Mouse (Mus musculus) liver, embryonic 14.5 days (tissue): ENCODE measurements around the gene Fzr1. TPM values are rescaled to one million over a fixed set of nuclear protein-coding genes. Genes with fewer than 3 reads are reported as not detected.

Experiments
- ATAC-seq: fragments of 200-750 bp; cut with Nextera tagmentation; 2 replicates; pipeline ENCODE4 v1.8.0; 2017; ENCODE audit warnings: moderate number of reproducible peaks, mild to moderate bottlenecking, moderate library complexity; ENCODE audit not compliant: insufficient read depth
- DNase-seq, 3 experiments: peaks; one replicate each; pipeline ENCODE4 v3.0.0-alpha.2; 2012 to 2013; ENCODE audit warnings: low read depth in 3 of 3, low spot score in 3 of 3
- H3K27ac ChIP-seq: fragments of 300-500 bp; sonication (generic); 2 replicates; pipeline ENCODE4 v1.5.1; 2014; ENCODE audit warnings: moderate library complexity, mild to moderate bottlenecking, control low read depth, inconsistent platforms
- H3K27me3 ChIP-seq: fragments of 300-500 bp; sonication (generic); 2 replicates; pipeline ENCODE4 v1.6.1; 2014; ENCODE audit warnings: mild to moderate bottlenecking, low read length, moderate library complexity; ENCODE audit not compliant: control insufficient read depth, insufficient read depth
- H3K36me3 ChIP-seq: fragments of 300-500 bp; sonication (generic); replicated peaks from 2 replicates; pipeline ENCODE4 v1.6.1; 2014; ENCODE audit warnings: low read depth; ENCODE audit not compliant: control insufficient read depth, insufficient read depth
- H3K4me1 ChIP-seq, 2 experiments: fragments of 200-500 bp in 1 of 2; fragments of 300-500 bp in 1 of 2; sonication (generic) in 1 of 2; replicated peaks; 2 replicates each; pipeline ENCODE4 v1.6.1; 2012 to 2014; ENCODE audit warnings: antibody characterized with exemption in 1 of 2, inconsistent platforms in 1 of 2, low read length in 1 of 2; ENCODE audit not compliant: control insufficient read depth in 2 of 2, insufficient read depth in 2 of 2
- H3K4me2 ChIP-seq: fragments of 300-500 bp; sonication (generic); 2 replicates; pipeline ENCODE4 v1.6.1; 2014; ENCODE audit warnings: low read depth, mild to moderate bottlenecking, control low read depth, moderate library complexity
- H3K4me3 ChIP-seq, 2 experiments: fragments of 200-500 bp in 1 of 2; fragments of 300-500 bp in 1 of 2; sonication (generic) in 1 of 2; 2 replicates each; pipeline ENCODE4 v1.5.1; 2012 to 2014; ENCODE audit warnings: low read depth in 2 of 2, low read length in 2 of 2, mild to moderate bottlenecking in 2 of 2, control low read depth in 1 of 2, inconsistent platforms in 1 of 2, moderate library complexity in 1 of 2; ENCODE audit not compliant: insufficient read depth in 1 of 2
- H3K9ac ChIP-seq: fragments of 300-500 bp; sonication (generic); replicated peaks from 2 replicates; pipeline ENCODE4 v1.6.1; 2014; ENCODE audit warnings: mild to moderate bottlenecking, control low read depth, moderate library complexity
- H3K9me3 ChIP-seq: fragments of 300-500 bp; sonication (generic); 2 replicates; pipeline ENCODE4 v1.6.1; 2016; ENCODE audit warnings: low read length, mixed read lengths; ENCODE audit not compliant: control insufficient read depth
- CTCF ChIP-seq: IDR thresholded peaks from 2 replicates; pipeline ENCODE4 v1.5.1; 2016; ENCODE audit warnings: antibody characterized with exemption, low read depth, control low read depth
- EP300 ChIP-seq: IDR thresholded peaks from 2 replicates; pipeline ENCODE4 v1.6.1; 2016; ENCODE audit warnings: antibody characterized with exemption, low read depth
- WGBS: fragments of 180-500 bp; shearing (Covaris S2); extraction: QIAGEN DNeasy Blood & Tissue Kit; methylation state at CpG from one replicate; pipeline ENCODE4 v1.1.7; 2014; ENCODE audit not compliant: insufficient replicate concordance; 5-methylcytosine and 5-hydroxymethylcytosine counted together
- polyA plus RNA-seq, 2 experiments: library from polyadenylated mRNA; depleted of rRNA in 1 of 2; stranded (reverse) in 1 of 2; unstranded in 1 of 2; fragments of >200 nt; fragmentation: Nextera tagmentation in 1 of 2; extraction: Ambion mirVana in 1 of 2; gene quantifications; 2 replicates each; pipeline versions ENCODE4 v1.2.1 to v1.2.3; 2012 to 2014

Fzr1 gene
- polyA plus RNA-seq, 2 experiments: 73.1 to 80.5 TPM

GRCm38 (mm10) chr10:81412586-81413309, 34.4 kb upstream of the Fzr1 start:
- WGBS: 62% methylated on average over 16 of the region's 16 CpGs
- no peak for ATAC-seq
- Histone ChIP-seq H3K4me1 (peaks cover 2 to 15% of the 10 kb centered on the region in 2 experiments; a peak in 2 of 4 replicates), H3K27me3 (peaks cover 10% of the 10 kb centered on the region), H3K9ac (no peak overlapping the region), H3K4me3 (no peak overlapping the region), H3K9me3 (no peaks in the 10 kb centered on the region), H3K4me2 (no peak overlapping the region), H3K27ac (no peak overlapping the region), H3K36me3 (no peaks in the 10 kb centered on the region)
- no peak for DNase-seq
- no peak for TF ChIP-seq CTCF
- no peak for TF ChIP-seq EP300

- no peak overlapping the region for H3K9ac ChIP-seq
These were observed 33.4 kb upstream of the Fzr1 start for GRCm38 (mm10) chr10:81411471-81412400.

GRCm38 (mm10) chr10:81410981-81411380, 32.7 kb upstream of the Fzr1 start:
- no peak overlapping the region for H3K4me3 ChIP-seq

More at GRCm38 (mm10) chr10:81411471-81412400, 33.4 kb upstream of the Fzr1 start:
- Histone ChIP-seq H3K4me1 (peaks cover 2 to 15% of the 10 kb centered on the region in 2 experiments; a peak in 2 of 4 replicates), H3K4me2 (no peak overlapping the region), H3K9me3 (no peaks in the 10 kb centered on the region), H3K36me3 (no peaks in the 10 kb centered on the region), H3K27me3 (peaks cover 21% of the 10 kb centered on the region), H3K4me3 (no peak overlapping the region), H3K27ac (no peak overlapping the region)
- DNase-seq: no peak
- 65% methylated on average over 18 of the region's 18 CpGs for WGBS
- ATAC-seq: no peak
- TF ChIP-seq CTCF: no peak
- no peak for TF ChIP-seq EP300

GRCm38 (mm10) chr10:81410350-81410749, 32.0 kb upstream of the Fzr1 start:
- TF ChIP-seq EP300 (no peak), CTCF (no peak)
- Histone ChIP-seq H3K4me1 (peaks cover 2 to 15% of the 10 kb centered on the region in 2 experiments; a peak in 2 of 4 replicates), H3K9me3 (no peaks in the 10 kb centered on the region), H3K9ac (no peak overlapping the region), H3K27ac (no peak overlapping the region), H3K4me3 (no peak overlapping the region), H3K36me3 (no peaks in the 10 kb centered on the region), H3K27me3 (peaks cover 28% of the 10 kb centered on the region), H3K4me2 (peak overlapping the region; percentile 31; the same call in 1 of the 2 replicates)
- 20% methylated on average over 4 of the region's 4 CpGs for WGBS
- DNase-seq (no peak), ATAC-seq (no peak)

More at GRCm38 (mm10) chr10:81410981-81411380, 32.7 kb upstream of the Fzr1 start:
- Histone ChIP-seq H3K36me3 (no peaks in the 10 kb centered on the region), H3K9me3 (no peaks in the 10 kb centered on the region), H3K4me2 (no peak overlapping the region), H3K27me3 (peaks cover 28% of the 10 kb centered on the region), H3K9ac (no peak overlapping the region), H3K27ac (no peak overlapping the region), H3K4me1 (peaks cover 2 to 15% of the 10 kb centered on the region in 2 experiments; a peak in 2 of 4 replicates)
- no peak for ATAC-seq
- no peak for TF ChIP-seq CTCF
- no peak for TF ChIP-seq EP300
- 72% methylated on average over 9 of the region's 9 CpGs for WGBS
- DNase-seq: no peak

GRCm38 (mm10) chr10:81409330-81409729, 31.0 kb upstream of the Fzr1 start:
- H3K27me3 ChIP-seq: peaks cover 31% of the 10 kb centered on the region
- 14% methylated on average over 8 of the region's 8 CpGs for WGBS
- H3K4me2 ChIP-seq: peak overlapping the region; percentile 31
- H3K9me3 ChIP-seq: no peaks in the 10 kb centered on the region
- DNase-seq (no peak), ATAC-seq (peak; percentile 4; the same call in 1 of the 2 replicates)
- no peak overlapping the region for H3K9ac ChIP-seq
- H3K4me3 ChIP-seq: no peak overlapping the region
- no peak for TF ChIP-seq CTCF
- TF ChIP-seq EP300: no peak
- H3K36me3 ChIP-seq: no peaks in the 10 kb centered on the region
- peaks cover under 1 to 14% of the 10 kb centered on the region in 2 experiments; a peak in 2 of 4 replicates for H3K4me1 ChIP-seq
- H3K27ac ChIP-seq: no peak overlapping the region
